Mouse (Mus musculus) heart, embryonic 14.5 days (tissue): ENCODE measurements around the gene Ofcc1. TPM values are rescaled to one million over a fixed set of nuclear protein-coding genes. Genes with fewer than 3 reads are reported as not detected.

Source experiments
- ATAC-seq: fragments of 200-750 bp; cut with Nextera tagmentation; 2 replicates; pipeline ENCODE4 v1.8.0; 2017; ENCODE audit warnings: low read depth, moderate TSS enrichment; ENCODE audit not compliant: insufficient number of reproducible peaks, insufficient read depth, low FRiP score
- H3K27ac ChIP-seq, 2 experiments: fragments of 200-500 bp in 1 of 2; fragments of 300-500 bp in 1 of 2; sonication (generic) in 1 of 2; replicated peaks in 1 of 2; 2 replicates each; pipeline ENCODE4 v1.5.1; 2012 to 2014; ENCODE audit warnings: low read depth in 2 of 2, low read length in 2 of 2, control low read depth in 1 of 2, mild to moderate bottlenecking in 1 of 2, mixed read lengths in 1 of 2; ENCODE audit not compliant: control insufficient read depth in 1 of 2, insufficient read depth in 1 of 2
- H3K27me3 ChIP-seq: fragments of 300-500 bp; sonication (generic); 2 replicates; pipeline ENCODE4 v1.6.1; 2014; ENCODE audit warnings: mild to moderate bottlenecking, low read length, control low read depth; ENCODE audit not compliant: control insufficient read depth, insufficient read depth
- H3K36me3 ChIP-seq: fragments of 300-500 bp; sonication (generic); 2 replicates; pipeline ENCODE4 v1.6.1; 2014; ENCODE audit warnings: mild to moderate bottlenecking, control low read depth, low read length, mixed read lengths; ENCODE audit not compliant: control insufficient read depth, insufficient read depth
- H3K4me1 ChIP-seq, 2 experiments: fragments of 200-500 bp in 1 of 2; fragments of 300-500 bp in 1 of 2; sonication (generic) in 1 of 2; 2 replicates each; pipeline ENCODE4 v1.6.1; 2012 to 2014; ENCODE audit warnings: low read length in 2 of 2, control low read depth in 1 of 2, mixed read lengths in 1 of 2; ENCODE audit not compliant: control insufficient read depth in 2 of 2, insufficient read depth in 2 of 2
- H3K4me2 ChIP-seq: fragments of 300-500 bp; sonication (generic); 2 replicates; pipeline ENCODE4 v1.6.1; 2014; ENCODE audit warnings: mild to moderate bottlenecking, low read length
- H3K4me3 ChIP-seq, 2 experiments: fragments of 200-500 bp in 1 of 2; fragments of 300-500 bp in 1 of 2; sonication (generic) in 1 of 2; 2 replicates each; pipeline ENCODE4 v1.5.1; 2012 to 2014; ENCODE audit warnings: low read length in 2 of 2, mild to moderate bottlenecking in 2 of 2, control low read depth in 1 of 2, low read depth in 1 of 2, moderate library complexity in 1 of 2; ENCODE audit not compliant: control insufficient read depth in 1 of 2, insufficient read depth in 1 of 2
- H3K9ac ChIP-seq: fragments of 300-500 bp; sonication (generic); 2 replicates; pipeline ENCODE4 v1.6.1; 2014; ENCODE audit warnings: mild to moderate bottlenecking, low read length
- H3K9me3 ChIP-seq: fragments of 300-500 bp; sonication (generic); 2 replicates; pipeline ENCODE4 v1.6.1; 2016; ENCODE audit warnings: low read length, control low read depth; ENCODE audit not compliant: control insufficient read depth
- WGBS: fragments of 180-500 bp; shearing (Covaris S2); extraction: QIAGEN DNeasy Blood & Tissue Kit; methylation state at CpG from one replicate; pipeline ENCODE4 v1.1.7; 2014; 5-methylcytosine and 5-hydroxymethylcytosine counted together
- polyA plus RNA-seq: library from polyadenylated mRNA; unstranded; fragments of >200 nt; fragmentation: Nextera tagmentation; extraction: Ambion mirVana; gene quantifications from 2 replicates; pipeline ENCODE4 v1.2.1, GENCODE M21; 2014

Ofcc1 gene
- polyA plus RNA-seq, 1 experiment from 2014 or later = not detected

DNA sequence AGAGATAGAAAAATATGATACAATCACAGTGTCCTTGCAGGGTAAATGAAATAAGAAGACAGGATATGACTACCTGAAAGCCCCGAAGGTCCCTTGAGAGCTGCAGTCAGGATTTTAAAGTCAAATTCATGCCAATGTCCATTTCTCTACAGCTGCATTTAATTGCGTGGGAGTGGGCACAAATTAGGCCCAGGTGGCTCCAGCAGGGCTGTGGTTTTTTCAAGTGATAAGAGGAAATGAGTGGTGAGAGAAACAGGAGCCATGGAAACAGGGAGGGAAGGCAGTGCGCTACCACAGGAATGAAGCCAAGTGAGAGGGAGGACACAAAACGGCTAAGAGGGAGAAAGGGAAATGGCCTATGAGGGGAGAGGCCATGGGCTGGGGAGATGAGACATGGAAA is 363.3 kb downstream of the Ofcc1 start:
- no peaks in the 10 kb centered on the region for H3K9me3 ChIP-seq
- 62% methylated on average over 4 of the region's 4 CpGs for WGBS
- H3K4me2 ChIP-seq = no peak overlapping the region
- no peaks in the 10 kb centered on the region for H3K36me3 ChIP-seq
- H3K4me3 ChIP-seq = no peak overlapping the region
- no peaks in the 10 kb centered on the region for H3K4me1 ChIP-seq
- no peak overlapping the region for H3K9ac ChIP-seq
- no peaks in the 10 kb centered on the region for H3K27me3 ChIP-seq
- no peak overlapping the region for H3K27ac ChIP-seq
- no peak for ATAC-seq

DNA sequence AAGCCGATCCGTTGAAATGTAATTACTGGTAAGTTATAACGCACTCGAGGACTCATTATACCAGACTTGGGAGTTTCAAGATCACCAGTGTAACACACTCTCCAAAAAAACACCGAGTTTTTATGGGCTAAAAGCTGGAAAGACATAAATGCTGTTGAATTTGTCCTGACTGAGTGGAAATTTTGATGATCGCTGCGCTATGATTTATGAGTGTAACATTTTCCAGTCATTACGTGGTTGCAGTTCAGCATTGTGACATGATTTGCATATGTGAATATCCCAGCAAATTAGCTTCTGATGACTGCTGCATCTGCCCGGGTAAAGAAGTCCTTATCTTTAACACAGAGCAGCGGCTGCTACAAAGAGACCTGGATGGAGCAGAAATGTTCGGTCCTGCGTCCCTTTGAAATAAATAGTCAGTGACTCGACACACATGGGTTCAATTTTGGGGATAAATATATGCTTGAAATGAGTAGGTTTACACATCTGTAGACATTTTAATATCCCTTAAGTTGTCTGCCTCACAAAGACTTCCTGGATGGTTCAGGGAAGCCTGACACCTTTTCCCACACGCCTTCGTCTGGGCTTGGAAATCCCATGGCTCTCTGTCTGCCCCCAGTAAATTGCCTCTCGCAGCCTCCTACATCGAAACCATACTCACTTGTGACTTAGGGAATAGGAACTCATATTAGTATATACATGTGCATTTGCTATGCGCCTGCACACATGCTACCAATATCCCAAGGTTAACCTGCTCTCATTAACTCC is 381.8 kb downstream of the Ofcc1 start:
- H3K9me3 ChIP-seq = no peaks in the 10 kb centered on the region
- WGBS = 78% methylated on average over 18 of the region's 18 CpGs
- H3K27ac ChIP-seq = no peak overlapping the region
- H3K4me3 ChIP-seq = no peak overlapping the region
- H3K4me1 ChIP-seq = no peaks in the 10 kb centered on the region
- H3K4me2 ChIP-seq = no peak overlapping the region
- no peaks in the 10 kb centered on the region for H3K27me3 ChIP-seq
- H3K36me3 ChIP-seq = no peaks in the 10 kb centered on the region
- ATAC-seq = no peak
- H3K9ac ChIP-seq = no peak overlapping the region

DNA sequence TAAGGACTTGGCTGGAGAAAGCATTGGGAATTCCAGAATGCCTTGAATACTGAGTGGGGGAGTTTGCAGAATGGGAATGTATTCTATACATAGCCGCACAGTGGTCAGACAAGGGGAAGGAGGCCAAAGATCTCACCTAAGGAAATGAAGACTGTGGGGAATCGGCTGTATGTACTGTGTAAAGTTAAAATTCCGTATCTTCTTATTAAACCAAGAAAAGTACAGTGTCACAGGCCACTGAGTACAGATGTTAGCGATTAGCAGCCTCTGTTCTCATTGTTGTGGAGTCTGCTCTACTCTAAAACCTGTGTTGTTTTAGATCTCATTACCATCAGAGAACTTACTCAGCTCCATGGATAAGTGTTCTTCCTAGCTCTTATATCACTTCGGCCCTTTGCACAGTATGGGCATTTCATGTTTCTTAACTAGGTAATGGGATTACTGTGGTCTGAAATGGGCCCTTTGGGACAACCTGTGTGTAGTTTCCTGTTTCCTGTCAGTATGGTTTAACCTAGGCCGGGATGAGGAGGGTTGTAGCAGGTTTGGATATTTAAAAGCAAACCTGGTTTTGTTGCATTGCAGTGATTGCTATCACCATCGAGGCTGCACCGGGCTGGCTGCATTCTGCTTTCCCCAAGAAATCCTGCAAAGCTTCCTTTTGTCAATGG is 392.8 kb downstream of the Ofcc1 start:
- H3K4me2 ChIP-seq = no peak overlapping the region
- no peak overlapping the region for H3K9ac ChIP-seq
- no peak for ATAC-seq
- H3K27me3 ChIP-seq = no peaks in the 10 kb centered on the region
- H3K27ac ChIP-seq = no peak overlapping the region
- 71% methylated on average over 8 of the region's 8 CpGs for WGBS
- no peaks in the 10 kb centered on the region for H3K36me3 ChIP-seq
- no peak overlapping the region for H3K4me3 ChIP-seq
- H3K9me3 ChIP-seq = peaks cover 6% of the 10 kb centered on the region; the same call in 1 of the 2 replicates
- no peaks in the 10 kb centered on the region for H3K4me1 ChIP-seq

GRCm38 (mm10) chr13:39957226-39957625 is 404.0 kb downstream of the Ofcc1 start:
- 66% methylated on average over 3 of the region's 3 CpGs for WGBS
- Histone ChIP-seq H3K9me3 (no peaks in the 10 kb centered on the region), H3K9ac (no peak overlapping the region), H3K27me3 (no peaks in the 10 kb centered on the region), H3K4me3 (no peak overlapping the region), H3K4me2 (no peak overlapping the region), H3K4me1 (no peaks in the 10 kb centered on the region), H3K27ac (no peak overlapping the region), H3K36me3 (no peaks in the 10 kb centered on the region)
- no peak for ATAC-seq

DNA sequence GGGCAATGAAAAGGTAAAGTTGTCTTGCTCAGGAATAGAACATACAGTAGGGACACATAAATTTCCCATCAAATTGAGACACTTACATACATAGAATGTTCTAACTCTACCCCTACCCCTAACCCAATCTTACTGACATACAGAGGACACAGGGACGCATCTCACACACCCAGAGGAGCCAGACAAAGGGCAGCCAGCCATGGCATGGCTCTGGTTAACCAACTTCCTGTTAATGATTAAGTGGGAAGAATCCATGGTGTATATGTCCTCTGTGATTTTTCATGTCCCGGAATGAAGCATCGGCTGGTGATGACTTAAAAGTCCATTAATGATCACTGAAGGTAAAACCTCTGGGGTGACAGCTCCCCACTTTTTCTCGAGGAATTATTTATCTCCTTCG is 405.2 kb downstream of the Ofcc1 start:
- Histone ChIP-seq H3K9ac (no peak overlapping the region), H3K36me3 (no peaks in the 10 kb centered on the region), H3K4me1 (no peaks in the 10 kb centered on the region), H3K27ac (no peak overlapping the region), H3K4me2 (no peak overlapping the region), H3K9me3 (no peaks in the 10 kb centered on the region), H3K27me3 (no peaks in the 10 kb centered on the region), H3K4me3 (no peak overlapping the region)
- 88% methylated on average over 5 of the region's 5 CpGs for WGBS
- no peak for ATAC-seq
